Mouse (Mus musculus) lung, postnatal 0 days (tissue): Measurements from ENCODE around the gene Mmrn2. TPM values are rescaled to one million over a fixed set of nuclear protein-coding genes. Genes with fewer than 3 reads are reported as not detected.

Experiments
- ATAC-seq: fragments of 200-750 bp; cut with Nextera tagmentation; 2 replicates; pipeline ENCODE4 v1.8.0; 2017; ENCODE audit warnings: moderate library complexity
- DNase-seq: peaks from one replicate; pipeline ENCODE4 v3.0.0-alpha.2; 2016; ENCODE audit warnings: low spot score
- H3K27ac ChIP-seq: fragments of 300-500 bp; sonication (generic); 2 replicates; pipeline ENCODE4 v1.5.1; 2014; ENCODE audit warnings: antibody characterized with exemption, mild to moderate bottlenecking, low read length, mixed read lengths
- H3K27me3 ChIP-seq: fragments of 300-500 bp; sonication (generic); replicated peaks from 2 replicates; pipeline ENCODE4 v1.6.1; 2014; ENCODE audit warnings: low read length, mixed read lengths; ENCODE audit not compliant: insufficient read depth
- H3K36me3 ChIP-seq: fragments of 300-500 bp; sonication (generic); 2 replicates; pipeline ENCODE4 v1.6.1; 2014; ENCODE audit warnings: low read length, mixed read lengths; ENCODE audit not compliant: insufficient read depth
- H3K4me1 ChIP-seq: fragments of 300-500 bp; sonication (generic); 2 replicates; pipeline ENCODE4 v1.6.1; 2014; ENCODE audit warnings: antibody characterized with exemption, low read depth, low read length, mixed read lengths; ENCODE audit not compliant: insufficient read depth
- H3K4me2 ChIP-seq: fragments of 300-500 bp; sonication (generic); replicated peaks from 2 replicates; pipeline ENCODE4 v1.6.1; 2014; ENCODE audit warnings: low read depth, mild to moderate bottlenecking, low read length, moderate library complexity, mixed read lengths
- H3K4me3 ChIP-seq: fragments of 300-500 bp; sonication (generic); 2 replicates; pipeline ENCODE4 v1.5.1; 2014; ENCODE audit warnings: low read depth, low read length
- H3K9ac ChIP-seq: fragments of 300-500 bp; sonication (generic); replicated peaks from 2 replicates; pipeline ENCODE4 v1.6.1; 2014; ENCODE audit warnings: low read depth, mild to moderate bottlenecking
- H3K9me3 ChIP-seq: fragments of 300-500 bp; sonication (generic); 2 replicates; pipeline ENCODE4 v1.6.1; 2016; ENCODE audit warnings: low read length, mixed read lengths
- CTCF ChIP-seq: IDR thresholded peaks from 2 replicates; pipeline ENCODE4 v1.5.1; 2016; ENCODE audit warnings: antibody characterized with exemption, mild to moderate bottlenecking
- EP300 ChIP-seq: IDR thresholded peaks from 2 replicates; pipeline ENCODE4 v1.6.1; 2016; ENCODE audit warnings: antibody characterized with exemption, mild to moderate bottlenecking, control low read depth
- WGBS: fragments of 180-500 bp; shearing (Covaris S2); extraction: QIAGEN DNeasy Blood & Tissue Kit; methylation state at CpG from one replicate; pipeline ENCODE4 v1.1.7; 2014; 5-methylcytosine and 5-hydroxymethylcytosine counted together
- polyA plus RNA-seq: library from polyadenylated mRNA; unstranded; fragments of >200 nt; fragmentation: Nextera tagmentation; extraction: Ambion mirVana; gene quantifications from 2 replicates; pipeline ENCODE4 v1.2.1, GENCODE M21; 2015

Gene Mmrn2
- polyA plus RNA-seq, 1 experiment from 2014 or later = 15.4 TPM

DNA sequence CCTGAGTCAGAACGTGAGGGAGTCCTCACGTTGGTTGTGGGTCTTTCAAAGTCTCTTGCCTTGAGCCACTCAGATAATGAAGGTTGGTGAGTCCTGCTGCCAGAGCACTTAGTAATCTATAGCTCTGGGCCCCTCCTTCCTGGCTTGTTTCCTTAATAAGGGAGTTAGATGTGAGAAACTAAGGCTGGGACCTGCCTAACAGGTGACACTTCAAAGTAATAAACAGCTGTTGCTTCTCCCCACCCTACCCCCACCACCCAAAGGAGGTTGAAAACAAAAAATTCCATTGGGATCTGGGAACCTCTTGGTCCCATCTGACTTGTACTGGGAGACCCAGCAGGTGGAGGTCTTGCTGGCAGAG lies 10.1 kb upstream of the Mmrn2 start:
- WGBS = 92% methylated on average over 2 of the region's 2 CpGs
- H3K4me1 ChIP-seq = no peaks in the 10 kb centered on the region
- no peak overlapping the region for H3K27ac ChIP-seq
- H3K9ac ChIP-seq = no peak overlapping the region
- H3K9me3 ChIP-seq = no peaks in the 10 kb centered on the region
- ATAC-seq = no peak
- no peak overlapping the region for H3K4me2 ChIP-seq
- H3K4me3 ChIP-seq = no peak overlapping the region
- H3K27me3 ChIP-seq = no peaks in the 10 kb centered on the region
- no peaks in the 10 kb centered on the region for H3K36me3 ChIP-seq
- no peak for DNase-seq
- TF ChIP-seq EP300 (no peak), CTCF (no peak)

DNA sequence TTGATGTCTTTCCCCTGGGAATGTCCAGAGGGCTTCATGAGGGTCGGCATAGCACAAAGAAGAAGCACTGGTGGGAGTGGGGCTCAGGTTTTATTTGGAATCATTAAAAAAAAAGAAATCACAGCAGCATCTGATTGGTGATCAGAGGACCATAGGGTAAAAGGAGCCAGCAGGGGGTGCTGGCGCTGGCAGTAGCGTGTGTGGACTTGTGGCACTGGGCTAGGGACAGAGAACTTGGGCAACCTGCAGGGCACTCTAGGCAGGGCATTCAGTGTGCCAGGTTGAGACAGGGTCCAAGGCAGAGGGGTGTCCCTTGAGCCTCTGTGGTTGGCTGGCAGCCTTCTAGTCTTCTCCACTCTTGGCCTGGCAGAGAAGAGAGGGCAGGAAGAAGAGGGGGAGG lies 5.1 kb upstream of the Mmrn2 start:
- Histone ChIP-seq H3K4me1 (no peaks in the 10 kb centered on the region), H3K36me3 (no peaks in the 10 kb centered on the region), H3K27me3 (no peaks in the 10 kb centered on the region), H3K4me2 (no peak overlapping the region), H3K4me3 (no peak overlapping the region), H3K9me3 (no peaks in the 10 kb centered on the region), H3K27ac (no peak overlapping the region), H3K9ac (no peak overlapping the region)
- no peak for DNase-seq
- WGBS = 73% methylated on average over 3 of the region's 3 CpGs
- no peak for ATAC-seq
- TF ChIP-seq CTCF (peak; percentile 36), EP300 (no peak)

DNA sequence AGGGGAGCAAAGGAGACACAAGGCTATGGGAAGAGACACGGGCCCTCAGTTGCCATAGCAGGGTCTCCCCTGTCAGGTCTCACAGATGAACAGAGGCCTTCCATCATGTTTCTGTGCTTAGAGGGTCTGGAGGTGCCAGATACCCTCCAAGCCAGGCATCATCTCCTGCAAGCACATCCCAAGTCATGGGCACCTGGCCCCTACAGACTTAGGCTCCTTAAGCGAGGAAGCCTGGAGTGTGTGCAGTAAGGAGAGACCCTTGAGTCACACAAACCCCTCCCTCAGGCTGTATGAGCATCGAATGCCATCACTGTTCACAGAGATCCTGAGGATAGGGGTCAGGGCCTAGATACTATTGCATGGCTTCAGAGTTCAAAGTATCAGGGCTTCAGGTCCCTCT lies 4.3 kb upstream of the Mmrn2 start:
- H3K9ac ChIP-seq = no peak overlapping the region
- no peaks in the 10 kb centered on the region for H3K27me3 ChIP-seq
- H3K4me3 ChIP-seq = no peak overlapping the region
- H3K9me3 ChIP-seq = no peaks in the 10 kb centered on the region
- 73% methylated on average over 3 of the region's 3 CpGs for WGBS
- TF ChIP-seq EP300 (no peak), CTCF (no peak)
- H3K27ac ChIP-seq = no peak overlapping the region
- ATAC-seq (no peak), DNase-seq (no peak)
- H3K4me2 ChIP-seq = no peak overlapping the region
- H3K4me1 ChIP-seq = no peaks in the 10 kb centered on the region
- no peaks in the 10 kb centered on the region for H3K36me3 ChIP-seq

DNA sequence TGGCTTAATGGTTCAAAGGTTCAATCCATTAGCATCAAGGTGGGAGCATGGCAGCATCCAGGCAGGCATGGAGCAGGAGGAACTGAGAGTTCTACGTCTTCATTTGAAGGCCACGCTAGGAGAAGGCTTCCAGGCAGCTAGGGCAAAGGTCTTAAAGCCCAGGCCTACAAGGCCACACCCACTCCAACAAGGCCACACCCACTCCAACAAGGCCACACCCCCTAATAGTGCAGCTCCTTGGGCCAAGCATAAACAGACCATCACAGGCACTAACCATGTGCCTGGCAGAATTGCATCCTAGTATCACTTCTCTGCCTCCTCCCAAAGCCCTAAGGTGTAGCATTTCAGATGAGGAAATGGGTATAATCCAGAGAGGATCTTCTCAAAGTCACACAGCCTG lies 3.5 kb upstream of the Mmrn2 start:
- Histone ChIP-seq H3K9me3 (no peaks in the 10 kb centered on the region), H3K27me3 (no peaks in the 10 kb centered on the region), H3K36me3 (no peaks in the 10 kb centered on the region), H3K27ac (no peak overlapping the region), H3K4me1 (no peaks in the 10 kb centered on the region), H3K9ac (no peak overlapping the region), H3K4me2 (no peak overlapping the region), H3K4me3 (no peak overlapping the region)
- no peak for DNase-seq
- TF ChIP-seq EP300 = no peak
- no peak for TF ChIP-seq CTCF
- ATAC-seq = no peak
- 85% methylated on average over 2 of the region's 2 CpGs for WGBS

DNA sequence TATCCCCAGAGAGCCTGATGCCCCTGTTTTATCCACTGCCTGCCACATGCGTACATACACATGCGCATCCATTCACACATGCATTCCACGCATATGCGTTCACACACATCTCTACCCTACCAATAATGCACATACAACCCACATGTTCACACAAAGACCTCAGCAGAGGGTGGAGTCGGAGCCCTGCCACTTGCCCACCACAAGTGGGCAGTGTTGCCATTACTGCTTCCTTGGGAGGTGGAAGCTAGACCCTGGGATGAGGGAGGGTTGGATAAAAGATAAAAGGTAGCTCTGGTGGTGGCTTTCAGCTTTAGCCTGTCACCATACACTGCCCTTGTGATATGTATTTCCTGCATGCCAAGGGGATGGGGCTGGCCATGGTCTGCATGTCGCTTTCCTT lies 2.6 kb upstream of the Mmrn2 start:
- peak; percentile 86 for TF ChIP-seq CTCF
- TF ChIP-seq EP300 = no peak
- Histone ChIP-seq H3K9ac (no peak overlapping the region), H3K4me2 (no peak overlapping the region), H3K4me1 (no peaks in the 10 kb centered on the region), H3K4me3 (no peak overlapping the region), H3K9me3 (no peaks in the 10 kb centered on the region), H3K27ac (no peak overlapping the region), H3K36me3 (no peaks in the 10 kb centered on the region), H3K27me3 (no peaks in the 10 kb centered on the region)
- WGBS = 83% methylated on average over 6 of the region's 6 CpGs
- DNase-seq (peak; percentile 32), ATAC-seq (0 out of 2 replicates have a peak, but pooled peaks have one; percentile 13)

DNA sequence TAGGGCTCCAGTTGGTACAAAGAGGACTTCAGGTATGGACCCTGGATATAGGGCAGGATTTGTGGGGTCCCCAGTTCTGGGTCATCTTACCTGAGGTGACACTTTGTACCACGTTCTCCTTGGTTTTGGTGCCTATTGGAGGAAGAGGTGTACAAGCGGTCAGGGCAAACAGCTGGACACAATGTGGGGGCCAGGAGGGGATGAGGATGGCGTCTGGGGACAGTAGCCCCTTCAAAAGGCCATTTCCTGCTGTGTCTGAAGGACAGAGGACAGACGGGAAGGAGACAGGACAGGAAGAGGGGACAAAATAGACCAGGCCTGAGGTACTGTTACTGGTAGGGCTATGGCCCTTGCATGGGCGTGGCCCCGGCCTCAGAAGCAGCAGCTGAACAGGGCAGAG lies 1.7 kb upstream of the Mmrn2 start:
- Histone ChIP-seq H3K9ac (no peak overlapping the region), H3K27ac (no peak overlapping the region), H3K4me3 (no peak overlapping the region), H3K4me1 (0 out of 2 replicates have a peak, but pooled peaks cover 4% of the 10 kb centered on the region), H3K27me3 (no peaks in the 10 kb centered on the region), H3K36me3 (no peaks in the 10 kb centered on the region), H3K9me3 (no peaks in the 10 kb centered on the region), H3K4me2 (no peak overlapping the region)
- TF ChIP-seq EP300 (no peak), CTCF (no peak)
- 81% methylated on average over 6 of the region's 6 CpGs for WGBS
- ATAC-seq (no peak), DNase-seq (no peak)

DNA sequence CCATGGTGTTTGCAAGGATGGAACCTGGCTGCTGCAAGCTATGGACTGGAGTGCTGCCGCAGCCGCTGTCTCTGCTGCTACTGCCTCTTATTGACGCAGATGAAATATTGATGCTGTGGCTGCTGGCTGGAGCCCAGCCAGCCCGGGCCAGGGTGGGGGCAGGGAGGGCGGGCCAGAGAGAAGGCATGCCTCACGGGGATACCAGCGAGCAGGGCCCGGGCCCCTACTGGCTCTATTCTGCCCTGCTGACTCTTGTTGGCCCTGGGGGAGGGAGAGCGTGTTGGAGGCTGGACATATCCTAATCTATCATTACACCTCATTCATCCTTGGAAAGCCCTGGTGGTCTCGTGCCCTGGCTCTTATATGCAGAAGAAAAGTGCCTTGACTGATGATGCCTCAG lies 688 bp upstream of the Mmrn2 start, which contains the start of gene Sncg:
TSS of gene Sncg (minus strand) at position 213 of the 400 bp plus-strand sequence.
- Histone ChIP-seq H3K4me1 (0 out of 2 replicates have a peak, but pooled peaks cover 4% of the 10 kb centered on the region), H3K9me3 (no peaks in the 10 kb centered on the region), H3K9ac (no peak within 1 kb of the TSS), H3K4me2 (peak within 1 kb of the TSS; percentile 30), H3K4me3 (peak within 1 kb of the TSS; percentile 19), H3K36me3 (no peaks in the 10 kb centered on the region), H3K27ac (no peak within 1 kb of the TSS), H3K27me3 (no peaks in the 10 kb centered on the region)
- 0 out of 2 replicates have a peak, but pooled peaks have one; percentile 16 for ATAC-seq
- no peak for DNase-seq
- TF ChIP-seq EP300 = no peak
- TF ChIP-seq CTCF = no peak
- 23% methylated on average over 10 of the region's 10 CpGs for WGBS
